Mouse (Mus musculus): ENCODE measurements around the gene Jag2.

Gene Jag2

DNA sequence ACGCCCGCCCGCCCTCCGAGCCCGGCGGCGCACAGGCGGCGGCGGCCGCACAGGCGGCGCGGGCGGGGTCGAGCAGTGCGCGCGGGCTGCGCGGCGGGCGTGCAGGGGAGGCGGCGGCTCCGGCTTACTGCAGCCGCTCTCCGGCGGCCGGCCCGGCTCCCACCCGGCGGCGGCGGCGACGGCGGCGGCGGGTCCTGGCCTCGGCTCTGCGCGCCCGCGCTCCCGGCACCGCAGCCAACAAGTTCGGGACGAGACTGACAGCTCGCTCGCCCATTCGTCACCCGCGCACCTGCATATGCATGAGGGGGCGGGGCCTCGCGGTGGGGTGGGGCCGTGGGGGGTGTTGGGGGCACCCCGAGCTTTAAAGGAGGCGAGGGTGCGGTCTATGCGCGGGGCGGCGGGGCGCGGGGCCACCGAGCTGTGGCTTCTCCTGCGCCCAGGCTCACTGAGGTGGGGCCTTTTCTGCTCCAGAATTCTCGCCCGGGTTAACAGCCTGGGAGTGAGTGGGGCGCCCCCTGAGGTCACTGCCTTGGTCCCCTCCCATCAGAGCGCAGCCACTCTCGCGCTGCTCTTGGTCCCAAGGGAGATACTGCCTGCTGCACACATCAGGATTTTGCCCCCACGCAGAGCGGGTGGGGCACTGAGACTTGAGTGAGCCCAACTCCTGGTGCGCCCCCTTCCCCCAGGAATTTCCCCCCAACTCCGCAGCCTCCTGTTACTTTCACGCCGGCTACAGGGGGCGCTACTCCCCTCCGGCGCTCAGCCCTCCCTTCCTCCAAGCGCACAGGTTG, at the start of gene Jag2:
Gene Jag2 (minus strand): TSS at position 215 of the 791 bp plus-strand sequence.
- DNase-seq: peak; percentile 38 to 57

DNA sequence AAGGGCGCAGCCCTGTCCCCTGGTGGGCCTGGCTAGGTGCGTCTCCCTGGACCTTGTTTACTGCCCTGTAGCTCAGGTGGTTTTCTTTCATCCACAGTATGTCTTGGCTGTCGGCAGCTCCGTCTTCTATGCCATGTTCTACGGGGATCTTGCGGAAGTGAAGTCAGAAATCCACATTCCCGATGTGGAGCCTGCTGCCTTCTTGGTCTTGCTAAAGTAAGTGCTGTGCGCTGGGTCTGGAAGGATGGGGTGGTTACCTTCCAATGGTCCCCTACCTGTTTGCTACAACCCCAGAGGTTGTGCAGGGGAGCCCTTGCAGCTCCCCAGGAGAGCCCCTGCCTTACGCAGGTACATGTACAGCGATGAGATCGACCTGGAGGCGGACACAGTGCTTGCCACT, 47.6 kb upstream of the Jag2 start:
- peak; percentile 35 to 48 for DNase-seq

DNA sequence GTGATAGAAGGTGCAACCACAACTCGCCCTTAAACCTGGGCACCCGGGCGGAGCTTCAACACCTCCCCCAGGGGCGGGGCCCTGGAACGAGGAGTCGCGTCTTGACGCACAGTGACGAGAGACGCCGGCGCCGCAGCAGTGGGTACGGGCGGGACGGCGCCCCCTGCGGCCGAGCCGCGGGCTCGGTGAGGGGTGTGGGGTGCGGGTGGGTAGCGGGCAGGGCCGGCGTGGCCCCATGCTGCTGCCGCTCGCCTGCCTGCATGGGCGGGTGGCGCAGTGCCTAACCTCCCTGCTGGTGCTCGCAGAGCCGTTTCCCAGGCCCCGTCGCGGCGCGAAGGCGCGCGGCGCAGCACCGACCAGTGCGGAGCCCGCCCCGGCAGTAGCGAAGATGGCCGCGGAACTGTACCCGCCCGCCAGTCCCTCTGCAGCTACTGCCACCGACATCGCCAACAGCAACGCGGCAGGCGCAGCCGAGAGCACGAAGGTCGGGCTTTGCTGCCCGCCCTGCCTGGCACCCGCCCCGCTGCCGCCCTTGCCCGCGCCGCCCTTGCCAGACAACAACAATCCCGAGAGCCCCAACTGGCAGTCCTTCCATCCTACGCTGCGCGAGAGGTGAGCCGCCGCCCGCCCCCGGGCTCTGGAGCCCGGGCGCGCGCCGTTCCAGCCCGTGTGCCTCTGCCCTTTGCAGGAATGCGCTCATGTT, 46.9 kb upstream of the Jag2 start, which contains the start of gene Btbd6:
Gene Btbd6 (plus strand): TSS at position 112 of the 703 bp plus-strand sequence.
- DNase-seq: peak; percentile 95 to 97

DNA sequence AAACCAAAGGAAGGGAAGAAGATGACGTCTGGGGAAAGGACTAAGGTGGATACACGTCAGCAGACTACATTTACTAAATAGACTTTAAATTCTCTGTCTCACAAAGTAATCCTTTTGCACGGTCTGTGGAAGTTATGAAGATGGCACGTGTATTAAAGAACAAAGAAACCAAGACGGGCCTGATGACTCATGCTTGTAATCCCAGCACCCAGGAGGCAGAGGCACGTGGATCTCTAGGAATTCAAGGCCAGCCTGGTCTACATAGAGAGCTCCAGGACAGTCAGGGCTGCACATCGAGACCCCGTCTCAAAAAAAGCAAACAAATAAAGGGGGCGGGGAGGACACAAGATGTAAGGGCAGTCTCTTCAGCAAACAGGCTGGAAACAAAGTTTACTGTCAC, 45.2 kb upstream of the Jag2 start:
- DNase-seq: no peak

DNA sequence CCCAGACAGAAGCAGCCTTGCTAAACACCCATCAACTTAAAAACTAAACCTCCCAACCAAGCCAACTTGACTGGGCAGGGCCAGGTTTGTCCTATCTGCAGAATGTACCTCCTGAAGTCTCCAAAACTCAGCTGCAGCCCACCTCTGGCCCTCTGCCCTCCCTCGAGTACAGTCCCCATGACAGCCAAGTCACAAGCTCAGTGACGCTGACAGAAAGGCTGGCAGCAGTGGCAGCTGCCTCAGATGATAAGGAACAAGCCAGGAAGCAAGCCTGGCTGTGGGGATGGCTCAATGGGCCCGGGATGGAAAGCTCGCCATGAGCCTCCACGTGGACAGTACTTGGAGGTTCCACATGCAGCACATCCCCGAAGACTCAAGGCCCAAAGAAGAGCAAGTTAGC, 40.0 kb upstream of the Jag2 start:
- DNase-seq: no peak

DNA sequence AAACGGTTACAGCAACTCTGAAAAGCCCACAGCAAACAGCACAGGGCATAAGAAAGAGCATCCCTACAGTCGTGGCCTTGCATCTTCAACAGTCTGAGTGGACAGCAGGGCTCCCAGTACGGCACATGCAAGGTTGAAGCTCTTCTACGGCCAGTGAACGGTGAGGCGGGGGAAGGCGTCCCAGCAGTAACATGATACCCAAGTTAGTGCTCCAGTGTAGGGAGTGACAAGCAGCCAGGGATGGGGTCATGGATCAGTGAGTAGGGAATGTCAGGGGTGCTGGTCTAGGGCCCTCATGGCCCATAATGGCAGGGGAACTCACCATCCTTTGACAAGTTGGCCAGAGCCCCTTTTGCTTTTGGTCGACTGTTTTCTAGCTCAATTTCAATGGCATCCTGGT, 39.4 kb upstream of the Jag2 start:
- no peak for DNase-seq

DNA sequence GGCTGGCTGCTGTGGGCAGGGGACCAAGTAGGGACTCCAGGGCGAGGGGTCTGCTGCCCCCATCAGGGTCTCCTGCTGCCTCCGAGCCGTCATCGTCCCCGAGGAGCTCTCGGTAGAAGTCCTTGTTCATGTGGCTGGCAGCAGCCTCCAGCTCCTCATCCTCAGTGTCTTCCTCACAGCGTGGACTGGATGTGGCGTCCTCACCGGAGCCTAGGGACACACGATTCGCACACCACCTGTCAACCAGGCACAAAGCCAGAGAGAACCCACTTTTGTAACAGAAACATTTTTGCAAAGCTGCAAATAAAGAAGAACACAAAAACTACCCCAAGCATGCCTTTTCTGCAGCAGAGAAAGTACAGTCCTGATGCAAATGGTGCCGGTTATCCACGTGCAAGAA, 36.2 kb upstream of the Jag2 start:
- peak in 1 of 2 experiments; percentile 42 for DNase-seq

DNA sequence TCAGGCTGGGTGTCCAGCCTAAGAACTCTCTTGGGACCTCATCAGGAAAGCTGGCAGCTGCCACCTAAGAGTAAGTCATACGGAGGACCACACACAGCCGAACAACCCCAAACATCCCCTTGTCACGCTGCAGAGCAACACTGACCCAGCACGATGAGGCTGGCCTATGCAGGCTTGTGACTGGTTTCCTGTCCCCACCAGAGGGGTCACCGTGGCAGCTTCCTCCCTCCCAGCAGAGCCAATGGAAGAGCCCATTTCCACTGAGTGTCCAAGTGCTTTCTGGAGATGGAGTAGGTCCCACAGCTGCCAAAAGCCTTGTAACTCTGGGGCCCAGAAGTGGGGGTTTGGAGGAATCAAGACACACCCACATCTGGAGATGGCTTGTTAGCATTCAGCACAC, 32.3 kb upstream of the Jag2 start:
- DNase-seq: no peak

DNA sequence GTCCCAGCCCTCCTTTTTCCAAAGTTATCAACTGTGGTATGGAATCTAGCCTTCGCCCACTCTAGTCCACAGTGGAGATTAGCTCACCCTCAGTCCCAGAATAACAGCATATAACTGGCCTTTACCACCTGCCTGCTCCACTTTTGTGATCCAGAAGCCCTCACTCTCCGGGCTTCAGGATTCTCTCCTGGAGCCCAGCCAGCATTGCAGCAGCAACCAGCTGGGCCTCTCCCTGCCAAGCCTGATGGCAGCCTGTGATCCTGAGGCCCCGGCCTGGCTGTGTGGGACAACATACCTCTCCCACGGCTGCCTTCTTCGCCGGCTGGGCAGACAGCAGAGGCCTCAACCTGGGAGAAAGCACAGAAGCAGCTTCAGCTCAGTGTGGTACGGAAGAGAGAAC, 31.9 kb upstream of the Jag2 start:
- peak; percentile 79 to 80 for DNase-seq

DNA sequence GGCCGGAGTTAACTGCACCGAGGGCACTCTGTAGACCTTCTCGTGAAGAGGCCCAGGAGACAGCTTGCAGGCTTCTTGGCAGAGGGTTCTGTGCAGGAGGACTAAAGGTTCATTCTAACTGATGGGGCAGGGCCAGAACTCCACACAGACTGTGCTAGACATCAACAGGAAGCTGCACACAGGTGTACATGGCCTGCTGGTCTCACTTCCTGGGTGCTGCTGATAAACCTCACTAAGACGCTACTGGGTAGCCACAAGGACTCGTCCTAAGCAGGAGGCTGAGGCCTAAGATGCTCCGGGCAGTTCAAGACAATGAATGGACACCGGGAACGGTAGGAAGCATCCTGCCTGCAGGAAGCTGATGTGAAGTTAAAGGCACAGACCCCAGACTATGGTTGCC, 29.8 kb upstream of the Jag2 start:
- no peak for DNase-seq

DNA sequence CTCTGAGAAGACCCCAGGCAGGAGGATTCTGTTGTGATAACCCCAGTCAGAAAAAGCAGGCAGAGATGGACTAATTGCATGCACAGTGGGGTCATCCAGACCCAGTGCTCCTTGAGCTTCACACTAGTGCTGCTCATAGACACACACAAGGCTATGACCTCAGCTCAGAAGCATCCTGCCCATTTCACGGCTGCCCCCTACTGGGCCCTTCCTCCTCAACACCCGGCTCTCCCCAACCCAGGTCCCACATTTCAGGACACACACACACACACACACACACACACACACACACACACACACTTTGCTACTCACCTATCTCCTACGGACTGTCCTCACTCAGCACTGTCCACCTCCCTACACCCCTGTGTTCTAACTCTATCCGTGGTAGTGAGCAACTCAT, 28.7 kb upstream of the Jag2 start:
- no peak for DNase-seq

DNA sequence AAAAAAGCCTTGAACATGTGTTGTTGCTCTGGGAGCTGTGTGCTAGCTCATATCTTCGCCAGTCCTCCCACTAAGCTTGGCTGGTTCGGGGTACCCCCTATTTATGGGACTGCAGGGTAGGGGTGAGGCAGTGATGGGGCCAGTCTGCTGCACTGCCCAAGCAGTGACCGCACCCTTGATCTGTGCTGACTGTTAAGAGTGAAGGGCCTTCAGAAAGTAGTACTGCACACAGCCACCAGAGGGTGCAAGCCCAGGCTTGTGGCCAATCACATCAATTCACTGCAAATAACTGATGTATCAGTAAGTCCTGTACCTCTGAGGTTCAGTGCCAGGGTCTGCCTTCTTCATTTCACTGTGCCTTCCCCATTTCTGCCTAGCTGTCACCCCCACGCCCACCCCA, 26.2 kb upstream of the Jag2 start:
- DNase-seq: peak; percentile 79 to 88

DNA sequence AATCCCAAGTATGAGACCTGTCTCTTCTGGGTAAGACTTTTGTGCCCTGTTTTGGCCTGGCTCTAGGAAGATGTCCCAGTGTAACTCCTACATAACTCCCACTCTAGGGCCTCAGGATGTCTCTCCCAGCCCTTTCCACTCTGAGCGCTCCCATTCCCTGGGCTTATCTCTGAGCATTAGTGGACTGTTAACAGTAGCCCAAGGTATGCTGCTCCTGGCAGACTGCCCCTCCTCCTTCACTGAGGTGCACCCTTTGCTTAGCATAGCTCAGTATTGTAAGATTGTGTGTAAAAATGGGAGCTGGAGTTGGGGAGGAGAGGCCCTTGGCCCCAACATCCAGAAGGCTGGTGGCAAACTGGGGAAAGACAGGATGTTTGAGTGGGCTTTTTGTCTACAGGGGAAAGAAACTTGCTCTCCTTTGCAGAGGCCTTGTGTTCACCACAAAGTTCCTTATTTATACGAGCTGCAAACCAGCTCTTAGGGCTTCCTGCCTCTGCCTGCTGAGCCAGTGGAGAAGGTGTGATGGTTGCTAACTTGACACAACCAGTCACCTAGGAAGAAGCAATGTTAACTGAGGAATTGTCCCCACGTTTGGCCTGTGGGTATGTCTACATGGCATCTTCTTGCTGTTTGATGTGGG, 23.5 kb upstream of the Jag2 start:
- no peak for DNase-seq

DNA sequence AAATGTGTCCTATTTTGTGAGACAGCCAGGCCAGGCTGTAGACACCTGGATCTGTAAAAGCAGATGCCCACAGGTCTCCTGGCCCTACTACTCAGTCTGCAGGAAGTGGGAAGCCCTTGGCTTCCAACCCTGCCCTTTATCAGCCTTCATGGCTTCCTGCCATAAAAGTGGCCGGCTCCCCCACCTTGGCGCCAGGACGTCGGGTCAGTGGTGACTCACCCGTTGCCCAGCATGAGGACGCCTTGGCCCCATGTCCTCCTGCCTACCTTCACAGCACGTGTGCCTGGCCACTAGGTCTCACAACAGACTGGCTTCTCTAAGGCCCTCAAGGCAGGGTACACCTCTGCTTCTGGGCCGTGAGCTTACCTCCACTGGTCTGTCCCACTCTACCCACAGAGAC, 22.9 kb upstream of the Jag2 start:
- DNase-seq: peak; percentile 57 to 61

DNA sequence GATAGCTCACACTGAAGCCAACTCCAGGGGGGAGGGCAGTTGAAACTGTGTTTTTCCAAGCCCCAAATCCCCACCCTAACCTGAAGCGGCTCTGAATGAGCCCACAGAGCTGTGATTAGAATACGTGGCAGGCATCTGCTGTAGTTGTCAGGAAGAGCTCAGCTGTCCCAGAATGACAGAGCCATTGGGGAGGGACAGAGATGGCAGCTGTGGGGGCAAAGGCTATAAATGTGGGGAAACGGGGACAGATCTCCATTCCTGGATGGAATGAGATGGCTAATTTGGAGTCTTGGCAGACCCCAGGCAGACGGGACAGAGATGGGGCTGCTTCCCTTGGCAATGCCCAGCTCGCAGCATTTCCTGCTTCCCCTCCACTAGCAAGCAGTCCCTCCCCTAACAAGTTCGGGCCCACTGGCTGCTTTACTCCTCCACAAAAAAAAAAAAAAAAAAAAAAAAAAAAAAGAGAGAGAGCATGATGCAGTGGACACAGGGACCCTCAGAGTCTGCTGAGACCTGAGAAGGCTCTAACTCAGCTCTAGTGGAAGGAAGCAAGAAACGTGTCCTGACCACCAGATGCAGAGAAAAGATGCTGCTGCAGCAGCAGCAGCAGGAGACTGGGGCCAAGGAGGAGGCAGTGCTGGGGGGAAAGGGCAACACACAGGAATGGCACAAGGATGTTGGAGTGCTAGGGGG, 21.7 kb upstream of the Jag2 start:
- DNase-seq: no peak

DNA sequence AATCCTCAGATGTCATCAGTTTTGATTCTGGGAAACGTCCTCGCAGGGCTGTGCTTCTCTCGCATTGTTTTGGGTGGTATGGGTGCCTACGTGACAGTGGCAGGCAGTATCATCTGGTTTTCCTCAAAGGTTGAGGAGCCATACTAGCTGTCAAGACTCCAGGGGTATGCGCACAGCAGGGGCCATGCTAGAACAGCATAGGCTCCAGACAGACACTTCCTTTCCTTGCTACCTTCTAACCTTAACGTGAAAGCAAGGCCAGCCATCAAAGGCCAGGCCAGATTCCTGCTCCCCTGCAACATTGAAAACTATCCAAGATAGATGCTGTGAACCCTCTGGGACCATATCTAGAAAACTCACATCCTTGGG, 21.2 kb upstream of the Jag2 start:
- no peak for DNase-seq

DNA sequence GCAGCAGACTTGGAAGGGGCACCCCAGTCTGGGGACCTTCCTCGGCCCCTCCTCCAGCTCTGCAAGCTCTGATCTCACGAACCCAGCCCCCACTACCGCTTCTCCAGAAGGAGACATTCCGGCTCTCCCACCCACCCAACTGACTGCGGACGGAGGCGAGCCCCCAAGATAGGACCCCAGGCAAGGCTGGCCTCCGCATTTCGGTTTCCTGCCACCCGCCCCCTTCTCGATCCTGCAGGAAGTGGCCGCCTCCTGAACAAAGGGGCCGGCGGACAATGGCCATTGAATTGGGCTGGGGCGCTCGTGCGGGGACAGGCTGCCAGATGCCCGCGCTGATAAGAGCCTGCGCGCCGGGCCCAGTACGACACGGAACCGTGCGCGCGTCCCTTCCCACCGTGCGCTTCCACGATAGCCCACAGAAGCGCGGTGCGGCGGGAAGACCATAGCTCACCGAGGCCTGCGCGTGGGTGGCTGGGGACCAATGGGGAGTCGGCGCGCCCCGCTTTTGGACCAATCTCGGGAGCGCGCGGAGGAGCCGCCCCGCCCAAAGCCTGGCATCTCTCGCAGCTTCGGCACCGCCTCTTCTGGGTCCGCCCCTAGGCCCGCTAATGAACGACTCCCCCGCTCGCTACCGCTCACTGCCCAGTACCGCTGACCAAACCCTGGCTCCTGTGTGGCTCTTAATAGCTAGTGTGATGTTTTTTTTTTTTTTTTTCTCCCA, 20.6 kb upstream of the Jag2 start:
- DNase-seq: peak; percentile 95 to 97

DNA sequence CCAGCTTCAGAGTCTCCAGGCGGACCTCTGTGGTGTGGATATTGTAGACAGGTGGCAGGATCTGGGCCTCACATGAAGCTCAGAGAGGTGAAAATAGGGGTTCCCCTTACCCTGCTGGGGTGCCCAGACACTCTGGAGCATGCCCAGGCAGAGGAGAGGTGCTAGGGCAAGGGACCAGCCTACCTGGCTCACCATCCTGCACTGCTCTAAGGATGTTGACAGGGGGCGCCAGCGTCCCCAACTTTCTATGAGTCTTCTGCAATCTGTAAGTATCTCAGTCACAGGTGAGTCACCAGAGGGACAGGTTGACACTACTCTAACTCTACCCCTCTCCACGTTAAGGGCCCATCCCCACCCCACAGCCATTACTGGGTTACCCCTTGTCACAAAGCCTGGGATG, 17.7 kb upstream of the Jag2 start:
- DNase-seq: peak; percentile 63 to 71

DNA sequence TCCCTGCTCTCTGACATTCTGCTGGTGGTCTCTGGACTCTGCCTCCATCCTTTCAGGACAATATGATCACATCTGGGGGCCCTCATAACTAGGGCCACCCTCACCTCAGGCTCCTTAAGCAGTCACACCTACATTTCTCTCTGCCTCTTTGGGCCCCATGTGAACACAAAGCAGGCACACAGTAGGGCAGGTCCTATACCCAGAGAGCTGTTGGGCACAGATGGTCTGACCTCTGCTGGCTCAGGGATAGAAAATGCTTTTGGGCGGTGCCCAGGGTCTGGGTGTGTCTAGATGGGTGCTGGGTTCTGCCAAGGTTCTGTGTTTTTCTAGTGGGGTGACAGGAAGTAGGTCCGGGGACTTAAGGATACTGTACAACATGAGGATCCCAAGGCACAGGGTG, 14.1 kb upstream of the Jag2 start:
- no peak for DNase-seq

DNA sequence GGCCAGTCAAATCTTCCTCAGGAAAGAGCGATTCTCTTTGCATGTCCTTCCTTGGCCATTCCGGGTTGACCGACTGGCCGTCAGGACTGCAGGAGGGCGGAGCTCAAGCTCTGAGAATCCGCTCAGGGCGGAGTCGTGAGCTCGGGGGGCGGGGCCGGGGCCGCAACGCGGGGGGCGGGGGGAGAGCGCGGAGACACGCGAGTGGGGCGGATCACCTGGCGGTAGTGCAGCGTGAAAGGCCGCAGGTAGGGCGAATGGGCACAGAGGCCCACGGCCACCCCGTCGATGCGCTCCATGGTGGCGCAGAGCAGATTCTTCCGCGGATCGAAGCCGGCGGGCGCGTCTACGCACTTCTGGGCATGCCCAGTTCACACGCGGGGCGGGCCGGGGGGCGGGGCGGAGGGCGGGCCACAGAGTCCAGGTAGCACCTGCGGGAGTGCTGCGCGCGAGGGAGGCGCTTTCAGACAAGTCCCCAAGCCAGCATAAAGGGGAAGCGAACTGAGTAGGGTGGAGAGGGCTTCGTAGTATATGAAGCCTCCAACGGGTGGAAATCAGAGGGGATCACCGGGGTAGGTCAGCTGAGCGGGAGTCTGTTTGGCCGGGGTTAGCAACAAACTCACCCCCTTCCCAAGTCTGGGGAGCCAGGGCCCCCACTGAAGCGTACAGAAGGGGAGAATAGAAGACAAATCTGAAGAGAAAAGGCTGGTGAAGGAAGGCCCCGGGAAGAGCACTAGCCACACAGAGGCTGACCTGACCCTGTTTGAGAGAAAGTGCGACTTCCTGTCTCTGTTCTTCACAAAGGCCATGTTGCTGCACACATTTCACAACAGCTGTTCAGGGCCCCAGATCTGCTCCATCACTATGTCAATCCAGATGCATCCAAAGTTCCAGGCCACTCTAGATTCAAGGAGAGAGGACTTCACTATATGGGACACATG, 12.5 kb upstream of the Jag2 start, which contains the start of gene Nudt14:
Gene Nudt14 (minus strand): TSS at position 349 of the 938 bp plus-strand sequence.
- DNase-seq: peak; percentile 69 to 78

DNA sequence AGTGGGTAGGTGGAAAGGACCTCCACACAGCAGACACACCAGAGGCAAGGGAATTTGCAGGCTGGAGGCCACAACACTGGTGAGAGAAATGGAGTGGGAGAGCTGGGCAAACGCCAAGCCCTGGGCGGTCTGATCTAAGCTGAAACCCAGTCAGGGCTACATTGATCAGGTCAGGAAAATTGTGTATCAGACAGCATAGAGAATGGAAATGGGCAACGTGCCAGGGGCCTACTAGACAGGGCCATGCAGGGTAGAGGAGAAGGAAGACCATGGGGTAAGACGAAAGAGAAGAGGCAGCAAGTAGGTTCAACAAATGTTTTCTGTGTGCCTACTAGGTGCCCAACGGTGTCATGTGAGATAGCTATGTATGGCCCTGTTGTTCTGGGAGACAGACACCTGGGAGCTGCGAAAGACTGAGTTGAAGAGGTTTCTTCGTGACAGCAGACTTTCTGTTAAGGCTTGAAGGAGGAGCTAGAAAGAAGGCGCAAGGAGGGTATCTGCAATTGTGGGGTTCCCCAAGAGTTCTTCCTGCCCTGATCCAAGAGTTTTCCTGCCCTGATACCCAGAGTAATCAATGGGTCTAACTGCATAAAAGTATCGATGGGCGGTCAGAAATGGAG, 11.7 kb upstream of the Jag2 start:
- DNase-seq: peak; percentile 44 to 57
